Mouse (Mus musculus) lung, postnatal 0 days (tissue): Measurements from ENCODE around the gene Galnt9.

ENCODE experiments used
- CTCF ChIP-seq: IDR thresholded peaks from 2 replicates; pipeline ENCODE4 v1.5.1; 2016; ENCODE audit warnings: antibody characterized with exemption, mild to moderate bottlenecking
- EP300 ChIP-seq: IDR thresholded peaks from 2 replicates; pipeline ENCODE4 v1.6.1; 2016; ENCODE audit warnings: antibody characterized with exemption, mild to moderate bottlenecking, control low read depth

GRCm38 (mm10) chr5:110500233-110500632, 43.9 kb upstream of the Galnt9 start:
- TF ChIP-seq EP300: no peak
- no peak for TF ChIP-seq CTCF
